Mouse (Mus musculus): ENCODE measurements at regions not wholly inside any gene's neighbourhood (a gene's known extent, or its start where the extent isn't known, plus 50 kb on each side); places are given as distances from the start of the nearest gene placed in this dataset.

GRCm38 (mm10) chr7:79527984-79528383, 61.8 kb upstream of the Polg start:
- TF ChIP-seq POLR2A (IDR thresholded peaks at IDR 0.05; ENCODE audit: low read depth, low read length) (no peak), CTCF (conservative IDR thresholded peaks at IDR 0.05; ENCODE audit: insufficient read depth, insufficient read length, low read depth, low read length) (no peak)

All from kidney, adult 2 months (tissue).